Mouse (Mus musculus): Measurements from ENCODE around the gene Sf3b5. TPM values are rescaled to one million over a fixed set of nuclear protein-coding genes. Genes with fewer than 3 reads are reported as not detected.
"Not testable (repeated sequence)": the region's sequence is repeated elsewhere in the genome, so short reads cannot be mapped to it uniquely, and the experiment has no call there.

The Sf3b5 gene
- polyA plus RNA-seq, 1 experiment = 40.2 TPM

DNA sequence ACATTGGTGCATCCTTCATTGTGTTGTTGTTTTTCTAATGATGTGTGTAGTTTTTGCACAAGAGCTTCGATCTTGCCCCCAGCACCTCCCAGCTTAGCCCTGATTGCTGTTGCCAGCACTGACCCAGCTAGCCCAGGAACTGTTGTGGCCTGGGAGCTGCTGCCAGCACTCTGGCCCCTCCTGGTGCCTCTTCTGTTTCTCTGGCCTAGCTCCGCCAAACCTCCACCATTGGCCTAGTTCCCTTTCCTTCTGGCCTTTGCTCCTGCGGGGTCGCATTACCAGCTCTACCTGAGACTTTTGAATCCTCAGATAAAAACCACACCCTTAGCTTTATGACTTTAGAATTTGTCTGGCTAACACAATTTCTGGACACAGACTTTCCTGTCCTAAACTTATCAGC lies 17.0 kb downstream of the Sf3b5 start:
- Histone ChIP-seq H3K4me3 (ENCODE audit: low read depth, low read length) (no peak overlapping the region), H3K4me1 (ENCODE audit: control insufficient read depth, insufficient read depth, insufficient read length, low read length) (peaks cover 11% of the 10 kb centered on the region), H3K27ac (ENCODE audit: insufficient read depth, low read depth, low read length) (no peak overlapping the region), H3K36me3 (ENCODE audit: control insufficient read depth, insufficient read depth, low read length) (no peaks in the 10 kb centered on the region), H3K27me3 (ENCODE audit: control insufficient read depth, insufficient read depth, low read length) (no peaks in the 10 kb centered on the region)
- no peak for TF ChIP-seq POLR2A (IDR thresholded peaks at IDR 0.05; ENCODE audit: low read depth, low read length)
- TF ChIP-seq CTCF (IDR thresholded peaks at IDR 0.05; ENCODE audit: extremely low read depth, insufficient read length, insufficient replicate concordance, low read depth, low read length) = no peak
- WGBS = 36% methylated on average over 4 of the region's 4 CpGs

GRCm38 (mm10) chr10:13023985-13024384 lies 18.8 kb downstream of the Sf3b5 start:
- not testable (repeated sequence) for H3K36me3 ChIP-seq (ENCODE audit: control insufficient read depth, insufficient read depth, low read length); H3K27me3 ChIP-seq (ENCODE audit: control insufficient read depth, insufficient read depth, low read length); H3K27ac ChIP-seq (ENCODE audit: insufficient read depth, low read depth, low read length); H3K4me3 ChIP-seq (ENCODE audit: low read depth, low read length)
- WGBS = 78% methylated on average over 3 of the region's 3 CpGs
- peaks cover 11% of the 10 kb centered on the region for H3K4me1 ChIP-seq (ENCODE audit: control insufficient read depth, insufficient read depth, insufficient read length, low read length)

- Histone ChIP-seq H3K27me3 (ENCODE audit: control insufficient read depth, insufficient read depth, low read length) (no peaks in the 10 kb centered on the region), H3K27ac (ENCODE audit: insufficient read depth, low read depth, low read length) (no peak overlapping the region), H3K4me3 (ENCODE audit: low read depth, low read length) (no peak overlapping the region), H3K4me1 (ENCODE audit: control insufficient read depth, insufficient read depth, insufficient read length, low read length) (peaks cover 2% of the 10 kb centered on the region; the same call in 1 of the 2 replicates), H3K36me3 (ENCODE audit: control insufficient read depth, insufficient read depth, low read length) (no peaks in the 10 kb centered on the region)
- 84% methylated on average over 5 of the region's 5 CpGs for WGBS
- TF ChIP-seq CTCF (IDR thresholded peaks at IDR 0.05; ENCODE audit: extremely low read depth, insufficient read length, insufficient replicate concordance, low read depth, low read length) (no peak), POLR2A (IDR thresholded peaks at IDR 0.05; ENCODE audit: low read depth, low read length) (no peak)
Observed at GRCm38 (mm10) chr10:13027702-13028101, 22.6 kb downstream of the Sf3b5 start.

- Histone ChIP-seq H3K27ac (ENCODE audit: insufficient read depth, low read depth, low read length) (no peak overlapping the region), H3K4me1 (ENCODE audit: control insufficient read depth, insufficient read depth, insufficient read length, low read length) (no peaks in the 10 kb centered on the region), H3K4me3 (ENCODE audit: low read depth, low read length) (no peak overlapping the region), H3K36me3 (ENCODE audit: control insufficient read depth, insufficient read depth, low read length) (no peaks in the 10 kb centered on the region), H3K27me3 (ENCODE audit: control insufficient read depth, insufficient read depth, low read length) (no peaks in the 10 kb centered on the region)
- no peak for TF ChIP-seq POLR2A (IDR thresholded peaks at IDR 0.05; ENCODE audit: low read depth, low read length)
- no peak for TF ChIP-seq CTCF (IDR thresholded peaks at IDR 0.05; ENCODE audit: extremely low read depth, insufficient read length, insufficient replicate concordance, low read depth, low read length)
- WGBS = 60% methylated on average over 1 of the region's 1 CpGs
Observed at GRCm38 (mm10) chr10:13028215-13028614, 23.1 kb downstream of the Sf3b5 start.

DNA sequence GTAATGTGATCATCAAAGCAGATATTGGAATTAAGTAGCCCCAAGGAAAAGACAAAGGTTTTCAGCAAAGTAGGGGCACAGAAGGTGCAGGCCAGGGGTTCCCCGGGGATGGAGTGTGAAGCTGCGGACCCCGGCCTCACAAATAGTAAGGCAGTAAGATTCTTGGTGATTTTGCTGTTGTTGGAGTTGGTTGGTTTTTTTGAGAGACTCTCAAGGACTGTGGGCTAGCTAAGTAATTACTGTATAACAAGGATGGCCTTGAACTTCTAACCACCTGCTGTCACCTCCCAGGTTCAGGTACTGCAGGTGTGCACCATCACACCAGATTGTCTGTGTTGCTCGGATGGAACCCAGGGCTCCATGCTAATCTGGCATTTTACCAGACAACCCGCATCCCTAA lies 24.3 kb downstream of the Sf3b5 start:
- WGBS = 84% methylated on average over 5 of the region's 5 CpGs
- Histone ChIP-seq H3K27me3 (ENCODE audit: control insufficient read depth, insufficient read depth, low read length) (no peaks in the 10 kb centered on the region), H3K4me1 (ENCODE audit: control insufficient read depth, insufficient read depth, insufficient read length, low read length) (no peaks in the 10 kb centered on the region), H3K36me3 (ENCODE audit: control insufficient read depth, insufficient read depth, low read length) (no peaks in the 10 kb centered on the region), H3K4me3 (ENCODE audit: low read depth, low read length) (no peak overlapping the region), H3K27ac (ENCODE audit: insufficient read depth, low read depth, low read length) (no peak overlapping the region)
- no peak for TF ChIP-seq CTCF (IDR thresholded peaks at IDR 0.05; ENCODE audit: extremely low read depth, insufficient read length, insufficient replicate concordance, low read depth, low read length)
- TF ChIP-seq POLR2A (IDR thresholded peaks at IDR 0.05; ENCODE audit: low read depth, low read length) = no peak

- Histone ChIP-seq H3K36me3 (ENCODE audit: control insufficient read depth, insufficient read depth, low read length) (no peaks in the 10 kb centered on the region), H3K4me3 (ENCODE audit: low read depth, low read length) (no peak overlapping the region), H3K27me3 (ENCODE audit: control insufficient read depth, insufficient read depth, low read length) (no peaks in the 10 kb centered on the region), H3K4me1 (ENCODE audit: control insufficient read depth, insufficient read depth, insufficient read length, low read length) (no peaks in the 10 kb centered on the region), H3K27ac (ENCODE audit: insufficient read depth, low read depth, low read length) (no peak overlapping the region)
- TF ChIP-seq CTCF (IDR thresholded peaks at IDR 0.05; ENCODE audit: extremely low read depth, insufficient read length, insufficient replicate concordance, low read depth, low read length) (no peak), POLR2A (IDR thresholded peaks at IDR 0.05; ENCODE audit: low read depth, low read length) (no peak)
- WGBS = 75% methylated on average over 3 of the region's 3 CpGs
Observed at GRCm38 (mm10) chr10:13035270-13035669, 30.1 kb downstream of the Sf3b5 start.

- TF ChIP-seq CTCF (IDR thresholded peaks at IDR 0.05; ENCODE audit: extremely low read depth, insufficient read length, insufficient replicate concordance, low read depth, low read length) = no peak
- TF ChIP-seq POLR2A (IDR thresholded peaks at IDR 0.05; ENCODE audit: low read depth, low read length) = no peak
- 54% methylated on average over 5 of the region's 5 CpGs for WGBS
- H3K27me3 ChIP-seq (ENCODE audit: control insufficient read depth, insufficient read depth, low read length) = no peaks in the 10 kb centered on the region
- no peaks in the 10 kb centered on the region for H3K4me1 ChIP-seq (ENCODE audit: control insufficient read depth, insufficient read depth, insufficient read length, low read length)
- no peak overlapping the region for H3K27ac ChIP-seq (ENCODE audit: insufficient read depth, low read depth, low read length)
- H3K4me3 ChIP-seq (ENCODE audit: low read depth, low read length) = no peak overlapping the region
- no peaks in the 10 kb centered on the region for H3K36me3 ChIP-seq (ENCODE audit: control insufficient read depth, insufficient read depth, low read length)
Observed at GRCm38 (mm10) chr10:13039637-13040174, 34.6 kb downstream of the Sf3b5 start.

DNA sequence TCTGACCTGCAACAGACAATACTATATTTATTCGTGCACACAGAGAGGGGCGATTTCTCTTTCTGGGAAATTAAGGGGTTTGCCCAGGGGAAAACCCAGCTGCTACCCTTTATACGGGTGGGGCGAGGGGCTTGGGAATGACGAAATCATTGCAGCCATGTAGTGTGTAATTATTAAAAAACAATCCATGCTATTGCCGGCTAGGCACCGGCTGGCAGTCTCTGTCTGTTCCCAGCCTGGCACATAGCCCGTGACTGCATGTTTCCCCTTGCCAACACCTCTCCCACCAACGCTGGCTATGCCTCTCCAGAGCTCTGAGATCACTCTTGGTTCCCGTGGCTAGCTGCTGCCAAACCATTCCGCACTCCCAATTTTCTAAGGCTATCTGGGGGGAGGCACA lies 39.5 kb downstream of the Sf3b5 start:
- Histone ChIP-seq H3K36me3 (ENCODE audit: control insufficient read depth, insufficient read depth, low read length) (no peaks in the 10 kb centered on the region), H3K4me1 (ENCODE audit: control insufficient read depth, insufficient read depth, insufficient read length, low read length) (no peaks in the 10 kb centered on the region), H3K27ac (ENCODE audit: insufficient read depth, low read depth, low read length) (no peak overlapping the region), H3K4me3 (ENCODE audit: low read depth, low read length) (no peak overlapping the region), H3K27me3 (ENCODE audit: control insufficient read depth, insufficient read depth, low read length) (no peaks in the 10 kb centered on the region)
- 84% methylated on average over 11 of the region's 11 CpGs for WGBS
- TF ChIP-seq POLR2A (IDR thresholded peaks at IDR 0.05; ENCODE audit: low read depth, low read length) (no peak), CTCF (IDR thresholded peaks at IDR 0.05; ENCODE audit: extremely low read depth, insufficient read length, insufficient replicate concordance, low read depth, low read length) (no peak)

Data from small intestine, adult 2 months (tissue).